8 mouse cellular contexts compared by ENCODE assay signal in genomic region chr5:113871903-113872548, GRCm38 (mm10). TPM values are rescaled to one million over a fixed set of nuclear protein-coding genes. Genes with fewer than 3 reads are reported as not detected.
DNase-seq lines count a peak whose midpoint lies in the region; ATAC-seq and TF ChIP-seq lines count a peak whose summit lies in the region.

No protein-coding gene starts in this region.

- WGBS in heart, embryonic 16.5 days, result 67% methylated on average over 7 of the region's 7 CpGs
- WGBS in hindbrain, embryonic 15.5 days, result 58% methylated on average over 7 of the region's 7 CpGs
- WGBS in macrophage (ENCODE audit: missing documents), result 54% methylated on average over 6 of the region's 7 CpGs

- no peaks in the 10 kb centered on the region for H3K27me3 ChIP-seq in heart, embryonic 16.5 days (ENCODE audit: control insufficient read depth, insufficient read depth, low read length)
- no peaks in the 10 kb centered on the region for H3K27me3 ChIP-seq in hindbrain, embryonic 15.5 days

- no peak for ATAC-seq in heart, embryonic 16.5 days (replicated peaks; ENCODE audit: extremely low read depth, insufficient read depth, low FRiP score)
- ATAC-seq in hindbrain, embryonic 15.5 days (ENCODE audit: low FRiP score, low read depth), result no peak

- 0 out of 2 replicates have a peak, but pooled peaks cover 4% of the 10 kb centered on the region for H3K9me3 ChIP-seq in heart, embryonic 16.5 days (replicated peaks; ENCODE audit: control insufficient read depth, low read length)
- no peaks in the 10 kb centered on the region for H3K9me3 ChIP-seq in hindbrain, embryonic 15.5 days

- H3K27ac ChIP-seq in heart, embryonic 16.5 days (ENCODE audit: low read length), result peak overlapping the region; percentile 93
- H3K27ac ChIP-seq in hindbrain, embryonic 15.5 days (replicated peaks), result peak overlapping the region; percentile 96
- peak overlapping the region; percentile 94 for H3K27ac ChIP-seq in macrophage

- H3K4me1 ChIP-seq in heart, embryonic 16.5 days (ENCODE audit: control insufficient read depth, insufficient read depth, low read length), result peaks cover 70% of the 10 kb centered on the region
- peaks cover 72% of the 10 kb centered on the region for H3K4me1 ChIP-seq in hindbrain, embryonic 15.5 days (replicated peaks)

- H3K4me2 ChIP-seq in heart, embryonic 16.5 days (ENCODE audit: low read depth, low read length), result no peak overlapping the region
- H3K4me2 ChIP-seq in hindbrain, embryonic 15.5 days, result no peak overlapping the region

- no peak for TF ChIP-seq CTCF in brain, embryonic 14.5 days (IDR thresholded peaks at IDR 0.05; ENCODE audit: borderline replicate concordance, extremely low read depth, insufficient read depth, insufficient read length)

- H3K79me2 ChIP-seq in macrophage (ENCODE audit: inconsistent target), result peaks cover 98% of the 10 kb centered on the region

- DNase-seq in heart, adult 18-20 months, result no peak
- peak; percentile 79 for DNase-seq in brain, embryonic 14.5 days (ENCODE audit: low read depth)
- DNase-seq in spleen, postnatal 14 days (ENCODE audit: low spot score in 2 of 2), result no peak
- no peak for DNase-seq in ovary, adult 18-20 months (ENCODE audit: low spot score)
- DNase-seq in natural killer cell, adult 2 months (ENCODE audit: low spot score in 2 of 2), result no peak

- peak overlapping the region; percentile 21; the same call in 1 of the 2 replicates for H3K9ac ChIP-seq in heart, embryonic 16.5 days (ENCODE audit: low read length)
- no peak overlapping the region for H3K9ac ChIP-seq in hindbrain, embryonic 15.5 days

- no peak for TF ChIP-seq POLR2A in brain, embryonic 14.5 days (IDR thresholded peaks at IDR 0.05; ENCODE audit: borderline replicate concordance, extremely low read depth, insufficient read depth, insufficient read length, poor library complexity, severe bottlenecking)

- peaks cover 7% of the 10 kb centered on the region for H3K36me3 ChIP-seq in heart, embryonic 16.5 days (ENCODE audit: control insufficient read depth, insufficient read depth)
- no peaks in the 10 kb centered on the region for H3K36me3 ChIP-seq in hindbrain, embryonic 15.5 days
- H3K36me3 ChIP-seq in macrophage (ENCODE audit: inconsistent target), result peaks cover 21% of the 10 kb centered on the region

- no peak overlapping the region for H3K4me3 ChIP-seq in heart, embryonic 16.5 days (ENCODE audit: low read length)
- no peak overlapping the region for H3K4me3 ChIP-seq in hindbrain, embryonic 15.5 days
- no peak overlapping the region for H3K4me3 ChIP-seq in macrophage (ENCODE audit: inconsistent target)

RNA-seq across cellular contexts. Expression of gene Coro1c, which starts 36.5 kb away (rescaled TPM):
- polyA plus RNA-seq in heart, embryonic 16.5 days (2015; fragmentation: Nextera tagmentation; extraction: Ambion mirVana), result 85.9 and 89.0 TPM in 2 replicates
- 10 to 100 TPM; 30.3 to 33.1 TPM for total RNA-seq in heart, adult 18-20 months (2021)
- 136 and 202 TPM in 2 replicates for polyA plus RNA-seq in brain, embryonic 14.5 days (2012; rRNA removed)
- 175 and 182 TPM in 2 replicates for polyA plus RNA-seq in hindbrain, embryonic 15.5 days (2015; fragmentation: Nextera tagmentation; extraction: Ambion mirVana)
- total RNA-seq in macrophage (2018; cell fraction: chromatin; rRNA removed), result 100 to 1,000 TPM in 17 of 26 experiments, 10 to 100 TPM in 9; 22.3 to 244 (median 133) TPM
- 100 to 1,000 TPM; 158 to 295 (median 208) TPM for total RNA-seq in macrophage (2018; cell fraction: cytosol; rRNA removed)
- 100 to 1,000 TPM in 21 of 26 experiments, 10 to 100 TPM in 5; 51.2 to 265 (median 156) TPM for total RNA-seq in macrophage (2018; cell fraction: nucleus; rRNA removed)
- 171 to 329 TPM (median 266 TPM) in 3 replicates for polyA plus RNA-seq in macrophage (2018)

RNA-seq across cellular contexts. Expression of gene Selplg, which starts 39.6 kb away (rescaled TPM):
- polyA plus RNA-seq in heart, embryonic 16.5 days (2015; fragmentation: Nextera tagmentation; extraction: Ambion mirVana), result 10.1 and 29.8 TPM in 2 replicates
- 1 to 10 TPM; 4.4 to 7.3 TPM for total RNA-seq in heart, adult 18-20 months (2021)
- polyA plus RNA-seq in brain, embryonic 14.5 days (2012; rRNA removed), result 0.88 and 1.3 TPM in 2 replicates
- polyA plus RNA-seq in hindbrain, embryonic 15.5 days (2015; fragmentation: Nextera tagmentation; extraction: Ambion mirVana), result 2.1 and 3.0 TPM in 2 replicates
- total RNA-seq in macrophage (2018; cell fraction: chromatin; rRNA removed), result 10 to 100 TPM in 25 of 26 experiments, 1 to 10 TPM in 1; 9.5 to 58.4 (median 29.4) TPM
- 100 to 1,000 TPM; 179 to 314 (median 239) TPM for total RNA-seq in macrophage (2018; cell fraction: cytosol; rRNA removed)
- 100 to 1,000 TPM in 18 of 26 experiments, 10 to 100 TPM in 8; 65.8 to 235 (median 131) TPM for total RNA-seq in macrophage (2018; cell fraction: nucleus; rRNA removed)
- polyA plus RNA-seq in macrophage (2018), result 139 to 375 TPM (median 273 TPM) in 3 replicates
